Mouse (Mus musculus) common myeloid progenitor, adult 5-6 weeks (primary cell): ENCODE results near the gene Gpn1. TPM values are rescaled to one million over a fixed set of nuclear protein-coding genes. Genes with fewer than 3 reads are reported as not detected.

Experiments used
- ATAC-seq: replicated peaks from 2 replicates; pipeline ENCODE4 v1.8.0; 2016; ENCODE audit warnings: low read depth, mild to moderate bottlenecking, moderate TSS enrichment, inconsistent platforms; ENCODE audit not compliant: poor library complexity, severe bottlenecking
- total RNA-seq: library from RNA; stranded (forward); fragments of 200-1000, 187-1606 nt; gene quantifications from 2 replicates; pipeline ENCODE4 v1.2.3, GENCODE M21; 2017

Gpn1 gene
- total RNA-seq, 1 experiment from 2014 or later = 37.1 TPM

DNA sequence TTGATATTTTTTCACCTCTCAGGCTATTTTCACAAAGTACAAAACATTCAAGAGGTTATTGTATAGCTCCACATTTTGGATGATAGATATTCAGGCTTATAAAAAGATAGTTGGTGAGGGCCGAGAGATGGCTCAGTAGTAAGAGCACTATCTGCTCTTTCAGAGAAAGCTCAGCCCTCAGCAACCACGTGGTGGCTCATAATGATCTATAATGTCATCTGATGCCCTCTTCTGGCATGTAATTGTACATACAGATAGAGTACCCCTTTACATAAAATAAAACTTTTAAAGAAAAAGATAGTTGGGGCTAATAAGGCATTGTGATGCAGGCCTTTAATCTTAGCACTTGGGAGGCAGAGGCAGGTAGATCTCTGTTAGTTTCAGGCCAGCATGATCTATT is 34.0 kb downstream of the Gpn1 start:
- ATAC-seq = peak; percentile 63

DNA sequence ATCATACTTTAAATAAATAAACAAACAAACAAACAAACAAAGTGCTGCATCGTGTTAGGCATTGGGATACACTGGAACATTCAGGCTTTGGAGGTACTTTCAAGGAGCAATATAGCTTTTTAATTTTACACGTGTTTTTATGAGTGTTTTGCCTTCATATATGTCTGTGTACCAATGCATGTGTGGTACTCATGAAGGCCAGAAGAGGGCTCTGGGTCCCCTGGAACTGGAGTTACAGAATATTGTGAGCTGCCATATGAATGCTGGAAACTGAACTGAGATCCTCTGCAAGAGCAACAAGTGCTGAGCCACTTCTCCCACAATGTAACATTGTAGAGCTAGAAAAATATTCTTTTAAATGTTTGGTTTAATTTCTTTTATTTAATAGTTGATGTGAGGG is 40.7 kb downstream of the Gpn1 start:
- no peak for ATAC-seq

DNA sequence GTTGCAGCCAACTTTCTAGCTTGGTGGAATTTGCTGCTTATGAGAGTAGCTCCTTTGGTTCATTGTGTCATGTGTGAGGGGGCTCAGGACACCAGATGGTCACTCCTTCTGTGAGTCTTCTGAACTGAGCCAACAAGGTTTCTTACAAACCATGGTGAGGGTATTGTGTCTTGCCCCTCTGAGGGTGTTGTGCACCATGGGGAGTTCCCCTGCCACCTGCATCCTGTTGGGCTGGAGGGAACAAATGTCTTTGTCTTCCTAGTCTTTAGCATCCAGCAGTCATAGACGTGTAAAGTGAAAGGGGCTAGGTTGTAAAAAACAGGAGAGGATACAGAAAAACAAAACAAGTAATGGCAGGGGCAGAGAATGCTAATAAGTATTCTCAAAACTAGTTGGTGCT is 64.9 kb downstream of the Gpn1 start:
- ATAC-seq = no peak

DNA sequence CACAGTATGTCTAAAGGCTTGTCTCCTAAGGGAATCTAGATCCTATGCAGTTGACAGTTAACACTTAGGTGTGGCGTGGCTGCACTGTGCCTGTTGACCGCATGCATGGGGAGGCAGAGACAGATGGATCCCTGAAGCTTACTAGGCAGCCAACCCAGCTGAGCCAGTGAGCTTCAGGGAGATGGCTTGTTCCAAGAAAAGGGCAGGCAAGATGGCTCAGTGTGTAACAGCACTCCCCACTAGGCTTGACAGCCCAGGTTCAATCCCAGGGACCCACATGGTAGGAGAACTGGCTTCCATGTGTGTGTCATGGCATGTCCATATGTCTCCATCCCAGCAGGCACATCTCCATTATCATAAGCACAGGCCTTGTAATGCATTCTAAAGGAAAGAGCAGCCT is 65.8 kb downstream of the Gpn1 start:
- no peak for ATAC-seq

DNA sequence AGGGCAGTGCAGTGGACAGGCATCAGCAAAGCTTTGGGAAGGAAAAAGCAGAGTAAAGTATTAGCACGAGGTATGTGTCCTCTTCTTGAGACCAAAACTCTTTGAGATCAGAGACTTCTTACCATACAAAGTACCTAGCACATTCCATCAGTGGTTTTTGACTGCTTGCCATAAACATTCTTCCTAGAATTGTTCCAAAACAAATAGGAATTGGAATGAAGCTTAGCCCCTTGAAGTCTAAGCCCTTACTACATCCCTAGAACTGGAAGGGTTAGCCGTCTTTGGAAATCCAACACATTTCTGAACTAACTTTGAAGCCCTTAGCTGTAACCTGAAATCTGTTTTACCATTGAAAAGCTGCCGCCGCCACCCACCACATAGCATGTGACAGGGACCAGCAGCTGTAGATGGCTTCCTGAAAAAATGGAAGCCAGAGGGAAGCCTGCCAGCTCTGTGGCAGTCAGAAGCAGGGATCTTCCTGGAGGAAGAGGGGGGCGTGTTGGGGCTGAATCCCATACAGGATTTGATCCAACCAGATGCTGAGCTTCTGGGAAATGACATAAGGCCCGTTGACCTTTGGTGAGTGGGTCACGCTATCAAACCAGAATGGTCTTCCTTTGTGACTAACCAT is 67.6 kb downstream of the Gpn1 start:
- no peak for ATAC-seq

Other genes with a start within 250 kb of the Gpn1 start
- gene Krtcap3, start 243.1 kb upstream of the Gpn1 start, total RNA-seq = 0.78 and 4.4 TPM in 2 replicates
- 32.7 and 48.5 TPM in 2 replicates for gene Ift172, start 203.6 kb upstream of the Gpn1 start, total RNA-seq
- 1.5 TPM in 1 of 2 replicates, not detected in the other for gene Fndc4, start 198.7 kb upstream of the Gpn1 start, total RNA-seq
- not detected in 2 replicates for gene Gckr, start 197.3 kb upstream of the Gpn1 start, total RNA-seq
- gene Zfp512, start 42.3 kb upstream of the Gpn1 start, total RNA-seq = 32.1 and 52.6 TPM in 2 replicates
- 0.87 TPM in 1 of 2 replicates, not detected in the other for gene 4930548H24Rik, start 9.0 kb upstream of the Gpn1 start, total RNA-seq
- gene Slc4a1ap, start 32.3 kb downstream of the Gpn1 start, total RNA-seq = 55.9 and 61.4 TPM in 2 replicates
- 21.4 and 24.9 TPM in 2 replicates for gene Supt7l, start 33.1 kb downstream of the Gpn1 start, total RNA-seq
- 133 and 158 TPM in 2 replicates for gene Mrpl33, start 102.2 kb downstream of the Gpn1 start, total RNA-seq
- gene Rbks, start 202.9 kb downstream of the Gpn1 start, total RNA-seq = 9.6 and 16.8 TPM in 2 replicates
- gene Babam2, start 202.9 kb downstream of the Gpn1 start, total RNA-seq = 38.9 and 60.6 TPM in 2 replicates